ENCODE assay signal across 37 mouse cellular contexts in genomic region chr19:56433581-56433980, GRCm38 (mm10). TPM values are rescaled to one million over a fixed set of nuclear protein-coding genes. Genes with fewer than 3 reads are reported as not detected.
"Had no signal": no experiment of that assay in that cellular context is flagged by ENCODE, and none has a peak within 500 bp of the region (broad histone marks: within the 10 kb centered on the region; RNA-seq: fewer than 3 reads in every experiment).

No protein-coding gene starts in this region.

- H3K36me3 ChIP-seq: midbrain, embryonic 10.5 days; midbrain, embryonic 12.5 days; midbrain, embryonic 13.5 days; midbrain, embryonic 15.5 days had no signal

- DNase-seq: left cerebral cortex, postnatal 4 days; liver; liver, embryonic 13.5 days; liver, postnatal 0 days; lung, adult 18-20 months; lung, adult 2 months; lung, embryonic 14.5 days; lung, postnatal 10 days; lung, postnatal 14 days; lung, postnatal 36 days; lung, postnatal 4 days; midbrain, embryonic 14.5 days had no signal

- H3K27me3 ChIP-seq: limb, embryonic 12.5 days; limb, embryonic 13.5 days; limb, embryonic 15.5 days; liver, embryonic 12.5 days; liver, embryonic 13.5 days; liver, embryonic 15.5 days; lung, embryonic 15.5 days; megakaryocyte, embryonic 14.5 days; midbrain, embryonic 13.5 days; midbrain, embryonic 15.5 days; neural tube, embryonic 12.5 days had no signal

- H3K4me2 ChIP-seq: limb, embryonic 12.5 days; limb, embryonic 13.5 days; limb, embryonic 15.5 days; liver, embryonic 11.5 days; liver, embryonic 12.5 days; liver, embryonic 13.5 days; liver, embryonic 15.5 days; lung, embryonic 14.5 days; lung, embryonic 15.5 days; midbrain, embryonic 12.5 days; midbrain, embryonic 13.5 days; midbrain, embryonic 15.5 days; neural tube, embryonic 12.5 days had no signal

- H3K27ac ChIP-seq: left cerebral cortex, adult 2 months; limb, embryonic 10.5 days; limb, embryonic 12.5 days; limb, embryonic 13.5 days; limb, embryonic 15.5 days; liver, embryonic 12.5 days; liver, embryonic 13.5 days; liver, embryonic 14.5 days; liver, embryonic 15.5 days; lung, embryonic 15.5 days; macrophage; midbrain, embryonic 10.5 days; midbrain, embryonic 12.5 days; midbrain, embryonic 13.5 days; midbrain, embryonic 15.5 days; neural tube, embryonic 12.5 days had no signal

- ATAC-seq: liver, embryonic 12.5 days; liver, postnatal 0 days; lung, postnatal 0 days; midbrain, embryonic 13.5 days; midbrain, embryonic 15.5 days had no signal

- H3K4me3 ChIP-seq: left cerebral cortex, adult 2 months; limb, embryonic 10.5 days; limb, embryonic 12.5 days; limb, embryonic 13.5 days; limb, embryonic 15.5 days; liver, embryonic 12.5 days; liver, embryonic 13.5 days; liver, embryonic 15.5 days; lung, embryonic 15.5 days; megakaryocyte, embryonic 14.5 days; midbrain, embryonic 10.5 days; midbrain, embryonic 12.5 days; midbrain, embryonic 13.5 days; midbrain, embryonic 15.5 days; myocyte; neural tube, embryonic 12.5 days had no signal

- H3K9ac ChIP-seq: limb, embryonic 12.5 days; limb, embryonic 13.5 days; limb, embryonic 15.5 days; liver, embryonic 12.5 days; liver, embryonic 13.5 days; liver, embryonic 14.5 days; liver, embryonic 15.5 days; liver, postnatal 0 days; lung, embryonic 14.5 days; lung, embryonic 15.5 days; midbrain, embryonic 12.5 days; midbrain, embryonic 13.5 days; midbrain, embryonic 15.5 days; neural tube, embryonic 12.5 days had no signal

- H3K4me1 ChIP-seq: lung, embryonic 15.5 days; midbrain, embryonic 10.5 days; midbrain, embryonic 13.5 days; midbrain, embryonic 15.5 days had no signal

- H3K9me3 ChIP-seq: limb, embryonic 10.5 days; limb, embryonic 12.5 days; limb, embryonic 13.5 days; limb, embryonic 15.5 days; liver, embryonic 12.5 days; liver, embryonic 13.5 days; liver, embryonic 15.5 days; lung, embryonic 15.5 days; megakaryocyte, embryonic 14.5 days; midbrain, embryonic 10.5 days; midbrain, embryonic 12.5 days; midbrain, embryonic 13.5 days; midbrain, embryonic 15.5 days; neural tube, embryonic 12.5 days had no signal

RNA-seq across cellular contexts. Expression of gene Plekhs1, which starts 27.9 kb away (rescaled TPM):
- total RNA-seq: liver, adult 2 months; megakaryocyte progenitor cell, adult 5-6 weeks; megakaryocyte-erythroid progenitor cell, adult 5-6 weeks; monocyte, adult 5-6 weeks had no signal
- polyA plus RNA-seq: limb, embryonic 11.5 days; limb, embryonic 15.5 days; liver, embryonic 11.5 days; liver, embryonic 12.5 days; liver, embryonic 13.5 days; liver, embryonic 15.5 days; liver, embryonic 16.5 days; liver, postnatal 0 days; macrophage; midbrain, embryonic 10.5 days had no signal

RNA-seq across cellular contexts. Expression of gene Nrap, which starts 43.7 kb away (rescaled TPM):
- total RNA-seq: monocyte, adult 5-6 weeks had no signal
